Mouse (Mus musculus): ENCODE data around the gene Rnf2.

The Rnf2 gene

DNA sequence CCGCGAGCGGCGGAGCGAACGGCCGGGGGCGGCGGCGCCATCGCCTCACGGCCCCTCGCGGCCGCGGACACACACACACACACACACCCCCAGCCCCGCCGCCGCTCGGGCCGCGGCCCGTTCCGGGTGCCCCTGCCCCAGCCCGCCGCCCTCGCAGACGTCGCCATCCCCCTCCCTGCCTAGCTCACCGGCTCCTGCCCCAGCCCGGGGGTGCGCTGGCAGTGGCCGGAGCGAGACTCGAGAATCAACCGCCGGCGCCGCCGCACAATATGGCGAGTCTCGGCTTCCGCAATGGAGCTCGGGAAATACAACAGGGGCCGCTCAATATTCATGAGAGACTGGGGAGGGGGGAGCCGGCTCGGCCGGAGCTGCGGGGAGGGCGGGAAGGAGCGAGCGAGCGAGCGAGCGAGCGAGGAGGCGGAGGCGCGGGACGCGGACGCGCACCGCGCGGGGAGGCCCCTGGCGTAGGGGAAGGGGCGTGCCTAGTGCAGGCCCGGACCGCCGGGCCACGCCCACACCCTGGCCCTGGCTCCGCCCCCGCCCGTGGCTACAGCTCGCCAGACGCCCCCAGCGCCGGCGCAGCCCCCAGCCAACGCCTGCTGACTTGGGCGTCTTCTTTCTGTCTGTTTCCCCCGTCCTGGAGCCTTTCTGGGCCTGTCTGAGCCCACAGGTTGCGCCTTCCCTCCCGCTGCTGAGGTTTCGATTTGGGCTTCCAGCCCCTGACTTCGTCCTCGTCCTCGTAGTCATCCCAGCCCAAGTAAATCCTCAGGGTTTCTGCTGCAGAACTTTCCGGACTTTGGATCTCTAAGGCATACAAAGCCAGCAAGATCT, at the start of gene Rnf2:
TSS of gene Rnf2 (minus strand) at position 425 of the 831 bp plus-strand sequence.
- in situ Hi-C loops (cut with MboI), result no loop called here

DNA sequence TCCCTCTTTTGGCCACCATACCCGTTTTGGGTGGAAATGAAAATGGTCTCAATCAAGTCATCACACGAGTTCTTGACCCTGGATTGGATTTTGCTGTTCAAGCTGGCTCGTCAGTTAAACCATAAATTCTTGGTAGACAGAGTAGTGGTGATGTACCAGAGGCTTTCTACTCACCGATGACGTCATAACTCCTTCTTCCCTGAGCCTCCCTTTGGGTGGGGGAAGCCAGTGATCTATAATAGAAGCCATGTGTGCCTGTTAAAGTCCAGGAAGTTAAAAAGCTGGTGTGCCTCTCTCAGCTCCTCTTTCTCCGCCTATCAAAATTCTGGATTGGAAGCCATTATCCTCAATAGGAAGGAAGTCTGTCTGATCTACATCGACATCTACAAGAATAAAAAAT, 49.0 kb upstream of the Rnf2 start:
- in situ Hi-C loops (cut with MboI), result no loop called here

DNA sequence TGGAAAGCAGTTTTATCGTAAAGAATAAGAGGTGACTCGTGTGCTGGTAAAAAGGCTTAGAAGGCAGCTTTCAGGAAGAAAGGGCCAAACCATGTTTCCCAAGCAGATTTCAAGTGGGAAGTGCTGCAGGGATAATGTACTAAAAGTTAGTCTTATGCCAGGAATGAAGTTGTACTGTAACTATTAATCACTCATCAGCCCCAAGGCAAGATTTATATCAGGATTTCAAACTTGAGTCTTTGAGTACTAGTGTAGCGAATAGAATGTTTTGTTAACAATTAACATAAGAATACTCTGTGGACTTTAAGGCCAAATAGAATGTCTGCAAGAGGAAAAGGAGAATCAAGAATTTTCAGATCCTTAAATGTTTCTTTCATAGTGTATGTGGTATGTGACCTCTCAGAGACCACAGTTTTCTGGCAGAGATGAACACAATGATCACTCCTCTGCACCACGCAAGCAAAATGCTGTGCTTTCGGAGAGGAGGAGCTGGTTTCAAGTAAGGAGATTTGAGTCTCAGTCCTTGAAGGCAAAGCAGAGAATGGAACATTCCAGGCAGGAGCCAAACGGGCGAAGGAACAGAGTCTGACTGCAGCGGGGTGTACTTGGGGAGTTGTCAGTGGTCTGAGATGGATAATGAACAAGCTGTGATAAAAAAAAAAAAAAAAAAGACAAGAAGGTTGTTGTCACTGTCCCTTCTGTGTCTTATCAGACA, 48.3 kb upstream of the Rnf2 start:
- in situ Hi-C loops (cut with MboI), result no loop called here

DNA sequence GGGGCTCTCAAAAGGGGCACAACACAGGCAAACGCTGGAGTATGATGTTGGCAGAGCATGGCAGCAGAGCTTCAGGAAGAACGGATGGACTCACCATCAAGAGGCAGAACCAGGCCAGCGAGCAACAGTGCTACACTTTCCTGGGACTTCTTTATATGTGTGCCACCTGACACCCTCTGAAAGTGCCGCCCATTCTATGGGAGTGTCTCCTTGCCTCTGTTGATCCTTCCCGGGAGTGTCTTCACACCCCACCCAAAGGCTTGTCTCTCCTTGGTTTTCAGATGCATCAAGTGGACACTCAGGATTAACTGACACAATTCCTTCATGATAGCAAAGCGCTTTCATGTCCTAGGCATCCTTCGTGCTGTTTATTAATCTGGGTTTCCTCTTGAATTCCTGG, 44.8 kb upstream of the Rnf2 start:
- in situ Hi-C loops (cut with MboI), result no loop called here

DNA sequence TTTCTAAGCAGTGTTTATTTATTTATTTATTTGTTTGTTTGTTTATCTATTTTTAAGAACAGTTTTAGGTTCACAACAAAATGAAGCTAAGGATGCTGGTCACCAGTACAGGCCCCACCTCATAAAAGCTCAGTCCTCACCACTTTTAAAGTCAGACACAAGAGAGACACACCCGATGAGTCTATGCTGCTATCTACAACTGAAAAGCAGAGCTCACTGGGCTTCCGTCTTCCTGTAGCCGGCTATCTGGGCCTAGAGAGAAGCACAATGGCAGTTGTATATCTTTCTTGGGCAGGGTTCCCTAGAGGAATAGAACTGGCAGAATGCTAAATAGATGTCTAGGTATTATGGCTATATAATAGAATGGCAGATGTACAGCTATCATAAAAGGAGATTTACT, 43.8 kb upstream of the Rnf2 start:
- in situ Hi-C loops (cut with MboI), result no loop called here

DNA sequence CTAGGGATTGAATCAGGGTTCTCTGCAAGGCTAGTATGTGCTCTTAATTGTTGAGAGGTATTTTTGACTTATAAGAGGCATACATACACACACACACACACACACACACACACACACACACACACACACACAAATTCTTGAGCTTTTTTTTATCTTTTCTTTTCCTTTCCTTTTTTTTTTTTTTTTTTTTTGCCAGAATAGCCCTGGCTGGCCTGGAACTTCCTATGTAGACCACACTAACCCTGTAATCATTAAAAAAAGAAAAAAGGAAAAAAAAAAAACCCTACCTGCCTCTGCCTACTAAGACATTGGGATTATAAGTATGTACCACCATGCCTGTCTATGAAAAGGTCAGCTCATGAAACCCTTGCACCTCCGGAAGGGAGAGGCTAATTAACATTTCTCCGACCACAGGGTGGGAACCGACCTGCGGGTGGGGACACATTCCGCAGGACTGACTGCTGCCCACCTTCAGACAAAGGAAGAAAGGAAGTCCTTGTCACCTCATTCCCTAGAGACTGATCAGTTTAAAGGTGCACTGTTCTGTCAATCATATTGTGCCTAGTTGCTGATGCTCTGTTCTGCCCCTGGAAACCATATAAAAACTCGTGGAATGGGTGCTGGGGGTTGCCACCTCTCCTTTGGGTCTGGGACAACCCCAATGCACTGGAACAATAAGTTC, 43.2 kb upstream of the Rnf2 start:
- in situ Hi-C loops (cut with MboI), result no loop called here

DNA sequence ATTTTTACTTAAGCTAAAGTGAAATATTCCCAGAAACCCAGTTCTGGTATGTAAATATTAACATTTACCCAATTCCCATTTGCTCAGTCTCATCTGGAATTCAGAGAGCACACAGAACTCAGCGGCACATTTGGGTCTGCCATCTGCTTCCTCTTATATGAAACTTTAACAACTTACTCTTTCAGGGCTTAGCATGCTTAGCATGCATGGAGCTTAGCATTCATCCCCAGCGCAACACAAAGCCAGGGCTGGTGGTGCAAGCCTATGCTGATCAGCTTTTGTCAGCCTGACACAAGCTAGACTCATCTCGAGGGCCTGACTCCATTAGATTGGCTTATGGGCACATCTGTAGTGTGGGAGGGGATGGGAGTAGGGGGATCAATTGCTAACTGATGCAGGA, 25.9 kb upstream of the Rnf2 start:
- in situ Hi-C loops (cut with MboI), result no loop called here

DNA sequence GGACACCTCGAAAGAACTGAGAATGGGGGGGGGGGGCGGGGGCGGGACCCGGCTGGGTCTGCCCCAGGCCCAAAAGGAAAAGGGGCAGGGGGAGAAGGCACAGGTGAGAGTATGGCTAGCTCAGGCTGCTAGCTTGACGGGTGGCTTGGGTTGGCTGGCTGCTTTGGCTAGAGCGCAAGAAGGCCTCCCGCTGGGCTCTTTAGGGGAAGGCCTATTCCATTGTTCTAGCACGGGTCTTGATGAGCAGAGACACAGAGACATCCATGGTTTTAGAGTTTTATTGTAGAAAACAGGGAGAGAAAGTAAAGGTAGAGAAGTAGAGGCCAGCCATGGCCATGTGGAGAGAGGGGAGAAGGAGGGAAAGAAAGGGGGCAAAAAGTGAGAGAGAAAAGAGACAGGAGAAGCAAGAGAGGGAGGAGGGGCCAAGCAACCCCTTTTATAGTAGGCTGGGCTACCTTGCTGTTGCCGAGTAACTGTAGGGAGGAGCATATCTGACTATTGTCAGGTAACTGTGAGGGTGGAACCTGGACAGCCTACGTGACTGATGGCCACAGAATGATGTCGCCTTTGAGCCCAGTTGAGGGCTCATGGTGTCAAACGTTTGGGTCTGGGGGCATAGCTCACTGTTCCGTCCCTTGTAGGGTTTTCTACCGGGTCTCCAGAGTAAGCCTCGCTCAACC, 17.0 kb upstream of the Rnf2 start:
- in situ Hi-C loops (cut with MboI), result no loop called here

DNA sequence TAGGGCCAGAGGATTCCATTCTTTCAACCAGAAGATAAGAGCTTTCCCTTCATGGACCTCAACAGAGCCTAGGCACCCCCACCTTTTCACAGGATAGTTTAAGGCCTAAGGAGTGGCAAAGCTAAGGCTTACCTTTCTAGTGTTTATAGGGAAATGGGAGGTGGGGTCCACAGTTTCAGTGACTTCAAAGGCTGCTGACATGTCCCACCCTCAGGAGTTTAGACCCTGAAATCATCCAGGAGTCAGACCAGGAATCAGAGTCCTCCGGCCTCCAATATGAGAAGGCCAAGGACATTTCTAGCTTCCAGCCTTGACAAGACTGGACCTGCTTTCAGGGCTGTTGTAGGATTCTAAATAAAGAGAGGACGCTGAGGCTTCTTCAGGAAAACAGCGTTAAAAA, 16.1 kb upstream of the Rnf2 start:
- in situ Hi-C loops (cut with MboI), result no loop called here

DNA sequence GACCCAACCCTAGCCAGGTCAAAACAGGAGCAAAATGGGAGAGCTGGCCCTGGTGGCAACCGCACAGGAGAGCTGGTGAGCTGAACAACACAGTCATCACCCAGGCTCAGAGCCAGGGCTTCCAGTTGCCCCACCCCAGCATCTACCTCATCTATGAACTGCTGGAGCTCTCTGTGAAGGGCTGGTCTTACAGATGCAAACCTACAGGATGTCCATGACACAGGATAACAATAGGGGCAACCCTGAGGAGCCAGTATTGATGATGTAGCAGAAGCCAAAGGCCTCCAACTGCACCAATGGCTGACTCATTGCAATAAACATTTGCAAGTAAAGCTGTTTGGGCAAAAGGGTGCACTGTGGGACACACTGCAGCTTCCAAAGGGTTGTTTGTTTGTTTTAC, 15.0 kb upstream of the Rnf2 start:
- in situ Hi-C loops (cut with MboI), result no loop called here

DNA sequence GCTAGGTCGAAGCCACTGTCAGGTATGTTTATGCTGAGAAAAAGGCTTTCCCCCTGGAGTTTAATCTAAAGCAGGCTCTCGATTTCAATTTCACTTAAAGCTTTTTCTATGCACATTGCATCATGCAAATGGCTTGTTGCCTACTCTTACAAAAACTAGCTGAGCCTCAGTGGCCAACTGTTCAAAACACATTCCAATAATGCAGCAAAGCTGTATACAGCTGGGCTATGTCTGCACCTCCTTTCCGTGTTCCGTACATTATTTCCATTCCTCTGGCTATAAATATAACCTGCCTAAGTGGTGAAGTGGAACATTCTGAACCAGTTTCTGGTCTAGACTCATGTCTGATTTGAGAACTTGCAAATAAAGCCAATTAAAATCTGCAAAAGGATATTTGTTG, 13.4 kb upstream of the Rnf2 start:
- in situ Hi-C loops (cut with MboI), result no loop called here

DNA sequence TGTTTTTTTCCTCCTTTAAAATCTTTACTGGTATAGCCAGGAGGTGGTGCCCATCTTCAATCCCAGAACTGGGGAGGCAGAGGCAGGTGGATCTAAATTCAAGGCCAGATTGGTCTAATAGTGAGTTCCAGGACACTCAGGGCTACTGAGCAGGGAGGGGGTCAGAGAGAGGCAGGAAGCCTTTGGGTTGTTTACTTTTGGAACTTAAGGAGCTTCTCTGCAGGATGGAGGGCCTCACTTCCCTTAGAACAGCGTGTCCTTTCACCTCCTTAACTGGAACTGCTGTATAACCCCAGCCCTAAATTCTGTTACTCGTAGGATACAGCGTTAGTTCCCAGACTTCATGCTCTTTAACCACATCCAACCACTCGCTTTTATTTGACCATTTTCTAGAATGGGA, 10.1 kb upstream of the Rnf2 start:
- in situ Hi-C loops (cut with MboI), result no loop called here

DNA sequence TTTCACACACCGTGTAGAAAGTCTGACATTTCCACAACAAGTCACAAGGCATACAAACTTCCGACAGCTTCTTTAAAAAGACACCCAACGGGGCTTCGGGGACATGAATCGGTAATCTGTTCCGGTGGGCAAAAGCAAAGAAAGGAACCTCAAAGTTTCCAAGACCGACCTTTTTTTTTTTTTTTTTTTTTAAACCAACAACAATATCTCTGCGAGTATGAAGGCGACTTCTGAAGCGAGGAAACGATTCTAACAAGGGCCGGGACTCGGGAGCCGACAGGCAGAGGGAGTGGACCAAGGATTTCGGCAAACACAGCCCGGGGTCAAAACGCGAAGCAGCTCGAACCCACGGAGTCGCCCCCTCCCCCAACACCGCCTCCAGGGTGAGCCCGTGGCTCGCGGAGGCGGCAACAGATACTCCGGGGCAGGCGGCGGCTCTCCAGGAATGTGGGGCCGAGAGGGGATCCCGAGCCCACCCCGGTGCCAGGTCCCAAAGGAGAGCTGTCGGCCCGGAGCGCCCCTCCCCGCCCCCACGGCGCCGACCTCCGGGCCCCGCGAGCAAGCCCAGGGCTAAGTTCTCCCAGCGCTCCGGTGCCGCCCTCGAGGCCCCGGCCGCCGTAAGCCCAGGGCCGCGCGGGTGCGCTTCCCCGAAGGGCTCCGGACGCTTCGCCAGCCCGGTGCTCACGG, 797 bp downstream of the Rnf2 start:
- in situ Hi-C loops (cut with MboI), result loop anchor here (25.0 kb wide), 1 partner anchor 212 kb away; no protein-coding TSS in a partner anchor

DNA sequence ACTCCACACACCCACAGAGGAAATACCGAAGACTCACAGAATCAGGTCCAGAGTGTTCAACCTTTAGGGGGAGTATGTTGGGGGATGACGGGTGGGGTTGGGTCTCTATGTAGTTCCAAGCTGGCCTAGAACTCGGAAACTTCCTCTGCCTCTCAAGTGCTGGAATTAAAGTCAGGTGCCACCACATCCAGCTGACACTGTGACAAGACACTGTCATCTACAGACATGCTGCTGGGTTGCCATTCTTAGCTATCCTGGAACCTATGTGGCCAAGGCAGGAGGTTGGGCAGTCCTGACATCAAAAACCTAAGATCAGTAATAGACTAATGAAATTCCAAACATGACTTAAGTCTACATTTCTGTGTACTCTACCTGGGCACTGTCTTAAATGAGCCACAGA, 2.4 kb downstream of the Rnf2 start:
- in situ Hi-C loops (cut with MboI), result loop anchor here (25.0 kb wide), 1 partner anchor 214 kb away; no protein-coding TSS in a partner anchor

DNA sequence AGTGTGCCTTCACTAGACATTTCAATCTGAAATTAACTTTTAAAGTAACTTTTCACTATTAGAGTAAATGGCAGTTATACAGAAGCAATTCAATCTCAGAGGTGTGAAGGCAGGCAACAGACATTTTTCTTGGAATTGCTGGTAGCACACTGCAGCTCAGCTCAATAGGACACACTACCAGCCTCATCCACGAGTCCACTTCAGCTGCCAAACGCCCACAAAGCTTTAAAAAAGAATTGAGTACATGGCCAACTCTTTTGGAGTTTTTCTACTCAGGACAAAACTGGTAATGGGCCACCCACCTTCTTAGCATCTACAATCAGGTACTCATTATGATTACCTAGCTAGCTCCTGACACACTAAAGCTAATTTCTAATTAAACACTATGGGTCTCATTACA, 2.8 kb downstream of the Rnf2 start:
- in situ Hi-C loops (cut with MboI), result loop anchor here (25.0 kb wide), 1 partner anchor 214 kb away; no protein-coding TSS in a partner anchor

DNA sequence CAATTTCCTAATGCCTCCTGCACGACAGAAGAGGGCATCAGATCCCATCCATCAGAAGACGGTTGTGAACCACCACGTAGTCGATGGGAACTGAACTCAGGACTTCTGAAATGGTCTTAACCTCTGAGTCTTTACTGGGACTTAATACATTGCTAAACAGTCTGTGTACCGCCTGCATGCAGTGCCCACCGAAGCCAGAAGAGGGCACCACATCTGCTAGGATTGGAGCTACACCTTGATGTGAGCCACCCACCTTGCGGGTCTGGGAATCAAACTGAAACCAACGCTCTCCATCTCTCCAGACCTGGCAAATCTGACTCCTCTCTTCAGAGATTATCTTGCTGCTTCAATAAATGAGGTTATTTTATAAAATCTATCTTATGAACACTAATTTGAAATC, 3.7 kb downstream of the Rnf2 start:
- in situ Hi-C loops (cut with MboI), result loop anchor here (25.0 kb wide), 1 partner anchor 215 kb away; no protein-coding TSS in a partner anchor

DNA sequence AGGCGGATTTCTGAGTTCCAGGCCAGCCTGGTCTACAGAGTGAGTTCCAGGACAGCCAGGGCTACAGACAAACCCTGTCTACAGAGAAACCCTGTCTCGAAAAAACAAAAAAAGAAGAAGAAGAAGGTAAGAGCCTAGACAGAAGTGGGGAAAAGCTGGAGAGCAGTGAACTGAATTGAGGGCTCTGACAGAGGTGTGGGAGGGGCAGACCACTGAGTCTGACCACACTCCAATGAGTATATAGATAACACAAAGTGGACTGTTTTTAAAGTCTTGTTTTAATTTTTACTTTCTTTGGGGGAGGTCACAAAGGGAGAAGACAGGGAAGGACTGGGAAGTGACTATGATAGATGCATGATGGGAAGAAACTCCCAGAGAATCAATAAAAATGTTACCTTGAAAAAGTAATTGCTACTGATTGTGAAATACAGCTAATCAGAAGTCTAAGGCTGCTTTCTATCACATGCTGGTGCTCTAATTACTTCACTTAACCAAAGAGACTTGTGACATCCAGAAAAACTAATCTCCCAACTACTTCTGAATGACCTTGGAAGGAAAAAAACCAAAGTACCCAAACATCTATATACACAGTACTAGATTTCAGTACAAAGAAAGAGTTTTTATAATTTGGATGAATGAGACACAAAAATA, 5.0 kb downstream of the Rnf2 start:
- in situ Hi-C loops (cut with MboI), result loop anchor here (25.0 kb wide), 1 partner anchor 217 kb away; no protein-coding TSS in a partner anchor

DNA sequence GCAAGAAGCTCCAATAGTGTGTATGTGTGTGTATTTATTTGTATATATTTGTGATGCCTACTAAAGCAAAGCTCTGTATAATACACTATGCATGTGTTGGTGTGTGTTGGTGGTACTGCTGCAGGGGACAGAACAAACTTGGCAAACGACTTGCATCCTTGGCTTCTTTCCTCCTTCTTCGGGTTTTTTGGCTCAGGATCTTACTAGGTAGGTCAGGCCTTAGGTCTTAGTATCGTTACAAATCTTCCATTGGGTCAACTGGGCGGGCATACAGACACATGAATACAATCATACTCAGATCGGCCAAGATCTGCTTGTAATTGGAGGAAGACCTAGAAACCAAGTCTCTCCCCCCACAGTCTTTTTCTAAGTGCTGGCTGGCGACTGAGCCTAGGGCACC, 6.0 kb downstream of the Rnf2 start:
- in situ Hi-C loops (cut with MboI), result loop anchor here (25.0 kb wide), 1 partner anchor 218 kb away; no protein-coding TSS in a partner anchor

DNA sequence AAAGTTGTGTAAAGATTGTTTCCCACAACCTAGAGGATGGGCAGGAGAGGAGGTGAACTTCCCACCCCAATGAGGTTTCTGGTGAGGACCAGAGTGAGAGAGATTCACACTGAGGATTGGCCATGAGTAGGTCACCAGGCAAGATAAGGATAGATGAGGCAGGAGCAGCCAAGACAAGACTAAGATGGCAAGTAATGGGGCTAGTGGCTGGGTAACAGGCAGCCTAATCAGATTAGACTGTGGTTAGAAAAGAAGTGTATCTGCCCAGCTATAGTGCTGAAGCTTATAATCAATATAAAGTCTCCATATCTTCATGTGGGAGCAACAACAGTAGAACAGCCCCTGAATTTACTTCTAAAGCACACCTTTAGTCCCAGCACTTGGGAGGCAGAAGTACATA, 6.9 kb downstream of the Rnf2 start:
- in situ Hi-C loops (cut with MboI), result loop anchor here (25.0 kb wide), 1 partner anchor 218 kb away; no protein-coding TSS in a partner anchor

DNA sequence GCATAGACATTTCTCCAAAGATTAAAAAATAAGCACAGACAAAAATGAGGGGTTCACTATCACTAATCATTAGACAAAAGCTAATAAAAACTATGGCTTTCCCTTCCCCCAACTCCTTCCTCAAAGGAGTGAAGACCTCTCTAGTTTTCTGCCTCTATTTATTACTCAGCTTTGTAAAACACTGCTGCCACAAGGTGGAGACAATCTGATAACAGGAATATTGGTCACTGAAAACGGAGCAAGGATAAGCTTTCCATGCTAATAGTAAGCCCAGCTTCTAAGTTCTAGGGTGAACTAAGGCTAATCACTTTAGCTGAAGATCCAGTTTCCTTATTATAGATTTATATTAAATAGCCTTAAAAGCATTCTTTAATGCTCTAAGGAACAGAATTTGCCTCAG, 8.3 kb downstream of the Rnf2 start:
- in situ Hi-C loops (cut with MboI), result loop anchor here (25.0 kb wide), 1 partner anchor 220 kb away; no protein-coding TSS in a partner anchor
